Mouse (Mus musculus): ENCODE results near the gene Por.

DNA sequence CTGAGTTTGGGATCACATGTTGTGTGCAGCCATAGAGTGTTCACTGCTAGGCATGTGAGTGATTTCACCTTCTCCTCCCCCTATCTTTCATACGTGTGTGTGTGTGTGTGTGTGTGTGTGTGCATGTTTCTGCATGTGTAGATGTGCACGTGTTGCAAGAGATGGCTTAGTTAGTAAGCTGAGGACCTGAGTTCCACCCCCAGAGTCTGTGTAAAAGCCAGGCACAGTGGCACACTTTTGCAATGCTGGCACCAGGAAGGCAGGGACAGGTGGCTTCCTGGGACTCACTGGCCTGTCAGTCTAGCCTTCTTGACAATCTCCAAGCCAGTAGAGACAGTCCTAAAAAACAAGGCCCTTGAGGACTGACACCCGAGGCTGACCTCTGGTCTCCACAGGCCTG lies 95.1 kb downstream of the Por start:
- no peak for TF ChIP-seq CTCF (IDR thresholded peaks at IDR 0.05; ENCODE audit: borderline replicate concordance, insufficient read depth, low read depth, low read length)
- TF ChIP-seq POLR2A (IDR thresholded peaks at IDR 0.05; ENCODE audit: borderline replicate concordance, insufficient read depth, low read length): no peak

All from cerebellum, adult 2 months (tissue).